Mouse (Mus musculus) B cell, adult 67 days (primary cell): ENCODE measurements around the gene Olfr1309. TPM values are rescaled to one million over a fixed set of nuclear protein-coding genes. Genes with fewer than 3 reads are reported as not detected.

Experiments used
- total RNA-seq, 2 experiments: library from RNA; stranded (reverse); gene quantifications; 4 replicates each; pipeline ENCODE4 v1.2.4; 2023

The Olfr1309 gene
- not detected for total RNA-seq

GRCm38 (mm10) chr2:111990181-111990580, at the start of gene Olfr1309:
Gene Olfr1309, minus strand, starts transcription at chr2:111990281.

GRCm38 (mm10) chr2:112024312-112024711, 34.2 kb upstream of the Olfr1309 start, which contains the start of gene Olfr1311:
Gene Olfr1311, minus strand, starts transcription at chr2:112024412.

GRCm38 (mm10) chr2:112012608-112013007, 22.5 kb upstream of the Olfr1309 start, which contains the start of gene Olfr1310:
Gene Olfr1310, minus strand, starts transcription at chr2:112012708.

GRCm38 (mm10) chr2:111964844-111965243, 25.2 kb downstream of the Olfr1309 start, which contains the start of gene Olfr1308:
Gene Olfr1308, minus strand, starts transcription at chr2:111964944.

GRCm38 (mm10) chr2:111949340-111949739, 40.7 kb downstream of the Olfr1309 start, which contains the start of gene Olfr1307:
Gene Olfr1307, minus strand, starts transcription at chr2:111949440.

Other genes starting within 250 kb of the Olfr1309 start
- gene Olfr1301, start 239.3 kb downstream of the Olfr1309 start, total RNA-seq = not detected
- gene Olfr1302, start 212.9 kb downstream of the Olfr1309 start, total RNA-seq = not detected
- gene Olfr1303, start 169.9 kb downstream of the Olfr1309 start, total RNA-seq = not detected
- gene Olfr1305, start 113.1 kb downstream of the Olfr1309 start, total RNA-seq = not detected
- gene Olfr1306, start 74.0 kb downstream of the Olfr1309 start, total RNA-seq = not detected
- gene Olfr1307, start 40.8 kb downstream of the Olfr1309 start, total RNA-seq = under 1 TPM; 0.06 to 0.09 TPM
- not detected for gene Olfr1308, start 25.3 kb downstream of the Olfr1309 start, total RNA-seq
- not detected for gene Olfr1310, start 22.4 kb upstream of the Olfr1309 start, total RNA-seq
- gene Olfr1311, start 34.1 kb upstream of the Olfr1309 start, total RNA-seq = not detected
- not detected for gene Olfr1312, start 60.0 kb upstream of the Olfr1309 start, total RNA-seq
- not detected for gene Olfr1313, start 87.6 kb upstream of the Olfr1309 start, total RNA-seq
- gene Olfr1314, start 106.5 kb upstream of the Olfr1309 start, total RNA-seq = not detected
- not detected for gene Olfr1315-ps1, start 125.2 kb upstream of the Olfr1309 start, total RNA-seq
- gene Olfr1316, start 144.7 kb upstream of the Olfr1309 start, total RNA-seq = not detected
- not detected for gene Olfr1317, start 150.0 kb upstream of the Olfr1309 start, total RNA-seq
- not detected for gene Olfr1318, start 163.9 kb upstream of the Olfr1309 start, total RNA-seq
- gene Lpcat4, start 249.2 kb upstream of the Olfr1309 start, total RNA-seq = 10 to 100 TPM in 1 of 2 experiments, 1 to 10 TPM in 1; 9.5 to 10.7 TPM